Mouse (Mus musculus) CD4-positive, CD25-positive, alpha-beta regulatory T cell, adult 4 months (primary cell): ENCODE measurements around the gene Hist1h2af. TPM values are rescaled to one million over a fixed set of nuclear protein-coding genes. Genes with fewer than 3 reads are reported as not detected.

ENCODE experiments used
- ATAC-seq: one replicate; pipeline ENCODE4 v1.8.0; 2017
- polyA plus RNA-seq, 2 experiments: library from polyadenylated mRNA; unstranded; fragments of 100-300 nt; shearing (Covaris generic); gene quantifications; one replicate each; pipeline ENCODE4 v1.2.1; 2017

Hist1h2af gene
- polyA plus RNA-seq, 2 experiments from 2014 or later, result 2.7 TPM; not detected in 1

DNA sequence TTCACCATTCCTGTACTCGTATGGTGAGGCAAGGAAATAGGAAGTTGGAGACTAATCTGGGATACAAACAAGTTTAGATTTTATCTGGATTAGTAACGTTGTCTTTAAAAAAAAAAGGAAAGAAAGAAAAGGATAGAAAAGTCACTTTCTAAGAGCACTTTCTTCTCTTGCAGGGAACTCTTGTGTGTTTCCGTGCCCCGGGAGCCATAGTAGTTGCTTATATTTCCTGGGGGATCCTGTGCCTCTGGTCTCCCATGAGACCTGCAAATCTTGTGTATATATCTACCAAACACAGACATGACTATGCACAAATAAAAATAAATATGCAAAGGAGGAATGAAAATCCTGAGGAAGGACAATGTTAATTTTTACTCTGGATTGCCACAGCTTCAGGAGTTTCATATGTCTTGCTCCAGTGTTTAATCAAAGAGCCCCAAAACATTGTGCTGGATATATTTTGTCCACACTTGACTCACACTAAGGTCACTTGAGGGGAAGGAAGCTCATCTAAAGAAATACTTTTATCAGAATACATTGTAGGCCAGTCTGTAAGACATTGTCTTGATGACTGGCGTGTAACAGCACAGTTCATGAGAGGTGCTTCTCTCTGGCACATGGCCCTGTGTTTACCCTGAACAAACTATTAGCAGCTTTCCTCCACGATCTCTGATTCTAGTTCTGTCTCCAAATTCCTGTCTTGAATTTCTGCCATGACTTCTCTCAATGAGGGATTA is 43.4 kb downstream of the Hist1h2af start:
- no peak for ATAC-seq

- no peak for ATAC-seq
These were observed 44.1 kb downstream of the Hist1h2af start for GRCm38 (mm10) chr13:23577835-23578234.

- ATAC-seq, result peak; percentile 71
These were observed 47.9 kb downstream of the Hist1h2af start, which contains the start of gene Hist1h4d for GRCm38 (mm10) chr13:23581408-23582218. TSS of gene Hist1h4d (plus strand) at chr13:23581598.

GRCm38 (mm10) chr13:23582219-23583056 is 48.7 kb downstream of the Hist1h2af start:
- ATAC-seq, result no peak

- ATAC-seq, result no peak
These were observed 49.8 kb downstream of the Hist1h2af start for GRCm38 (mm10) chr13:23583387-23584068.

Other genes with a start within 250 kb of the Hist1h2af start
- gene Zfp322a, start 164.7 kb upstream of the Hist1h2af start, polyA plus RNA-seq, result 10 to 100 TPM; 29.6 to 34.2 TPM
- 10 to 100 TPM; 12.4 to 14.5 TPM for gene Abt1, start 110.0 kb upstream of the Hist1h2af start, polyA plus RNA-seq
- gene Btn1a1, start 68.0 kb upstream of the Hist1h2af start, polyA plus RNA-seq, result not detected
- not detected for gene Btn2a2, start 45.0 kb upstream of the Hist1h2af start, polyA plus RNA-seq
- gene Hist1h4h, start 2.9 kb upstream of the Hist1h2af start, polyA plus RNA-seq, result 10 to 100 TPM in 1 of 2 experiments, 1 to 10 TPM in 1; 9.5 to 10.8 TPM
- not detected for gene Hist1h3g, start 1.5 kb downstream of the Hist1h2af start, polyA plus RNA-seq
- gene Hist1h2bh, start 9.5 kb downstream of the Hist1h2af start, polyA plus RNA-seq, result under 1 TPM; 0.41 to 0.66 TPM
- gene Hist1h3f, start 10.1 kb downstream of the Hist1h2af start, polyA plus RNA-seq, result not detected
- gene Hist1h4f, start 17.7 kb downstream of the Hist1h2af start, polyA plus RNA-seq, result 1 to 10 TPM in 1 of 2 experiments, not detected in 1; 1.1 TPM
- under 1 TPM; 0.18 to 0.35 TPM for gene Hist1h1d, start 19.4 kb downstream of the Hist1h2af start, polyA plus RNA-seq
- 1 to 10 TPM; 2.2 to 4.1 TPM for gene Hist1h3e, start 28.5 kb downstream of the Hist1h2af start, polyA plus RNA-seq
- gene Hist1h2ae, start 37.3 kb downstream of the Hist1h2af start, polyA plus RNA-seq, result 10 to 100 TPM; 12.3 to 17.6 TPM
- 1 to 10 TPM; 8.0 to 8.6 TPM for gene Hist1h2bg, start 37.5 kb downstream of the Hist1h2af start, polyA plus RNA-seq
- not detected for gene Hist1h2bf, start 40.3 kb downstream of the Hist1h2af start, polyA plus RNA-seq
- under 1 TPM in 1 of 2 experiments, not detected in 1; 0.96 TPM for gene Hist1h2ad, start 40.5 kb downstream of the Hist1h2af start, polyA plus RNA-seq
- gene Hist1h3d, start 41.9 kb downstream of the Hist1h2af start, polyA plus RNA-seq, result not detected
- 10 to 100 TPM; 20.2 to 22.9 TPM for gene Hist1h4d, start 47.7 kb downstream of the Hist1h2af start, polyA plus RNA-seq
- gene Hist1h2be, start 87.2 kb downstream of the Hist1h2af start, polyA plus RNA-seq, result 1 to 10 TPM; 3.3 to 4.0 TPM
- 10 to 100 TPM; 10.6 to 11.3 TPM for gene Hist1h1e, start 88.7 kb downstream of the Hist1h2af start, polyA plus RNA-seq
- under 1 TPM; 0.51 to 0.74 TPM for gene Hist1h2ac, start 150.0 kb downstream of the Hist1h2af start, polyA plus RNA-seq
- gene Hist1h2bc, start 150.3 kb downstream of the Hist1h2af start, polyA plus RNA-seq, result 1 to 10 TPM; 4.0 to 4.2 TPM
- gene Hist1h1t, start 161.9 kb downstream of the Hist1h2af start, polyA plus RNA-seq, result not detected
- 1 to 10 TPM; 8.7 to 9.4 TPM for gene Hist1h4c, start 164.5 kb downstream of the Hist1h2af start, polyA plus RNA-seq
- gene Hfe, start 176.9 kb downstream of the Hist1h2af start, polyA plus RNA-seq, result under 1 TPM; 0.57 to 0.69 TPM
- gene Hist1h1c, start 204.9 kb downstream of the Hist1h2af start, polyA plus RNA-seq, result 10 to 100 TPM in 1 of 2 experiments, 1 to 10 TPM in 1; 8.9 to 10.5 TPM
- 1 to 10 TPM in 1 of 2 experiments, not detected in 1; 1.3 TPM for gene Hist1h3c, start 211.7 kb downstream of the Hist1h2af start, polyA plus RNA-seq
- 1 to 10 TPM in 1 of 2 experiments, not detected in 1; 2.9 TPM for gene Hist1h2bb, start 212.8 kb downstream of the Hist1h2af start, polyA plus RNA-seq
- 1 to 10 TPM; 2.8 to 8.2 TPM for gene Hist1h2ab, start 217.2 kb downstream of the Hist1h2af start, polyA plus RNA-seq
- gene Hist1h3b, start 218.4 kb downstream of the Hist1h2af start, polyA plus RNA-seq, result not detected
- 1 to 10 TPM in 1 of 2 experiments, not detected in 1; 5.4 TPM for gene Hist1h4b, start 223.1 kb downstream of the Hist1h2af start, polyA plus RNA-seq
- not detected for gene Hist1h4a, start 227.3 kb downstream of the Hist1h2af start, polyA plus RNA-seq
- 1 to 10 TPM in 1 of 2 experiments, not detected in 1; 1.8 TPM for gene Hist1h3a, start 228.5 kb downstream of the Hist1h2af start, polyA plus RNA-seq
- gene Hist1h1a, start 229.8 kb downstream of the Hist1h2af start, polyA plus RNA-seq, result 1 to 10 TPM; 2.6 to 3.4 TPM
- gene Trim38, start 236.0 kb downstream of the Hist1h2af start, polyA plus RNA-seq, result not detected